Mouse (Mus musculus) embryonic facial prominence, embryonic 15.5 days (tissue): ENCODE measurements around the gene Tvp23b. TPM values are rescaled to one million over a fixed set of nuclear protein-coding genes. Genes with fewer than 3 reads are reported as not detected.

Experiments
- ATAC-seq: fragments of 200-750 bp; cut with Nextera tagmentation; 2 replicates; pipeline ENCODE4 v1.8.0; 2017; ENCODE audit warnings: low read depth, moderate TSS enrichment; ENCODE audit not compliant: insufficient number of reproducible peaks, low FRiP score, low TSS enrichment
- H3K27ac ChIP-seq: fragments of 300-500 bp; sonication (generic); replicated peaks from 2 replicates; pipeline ENCODE4 v1.5.1; 2015; ENCODE audit warnings: mild to moderate bottlenecking, inconsistent platforms
- H3K27me3 ChIP-seq: fragments of 300-500 bp; sonication (generic); 2 replicates; pipeline ENCODE4 v1.6.1; 2015; ENCODE audit warnings: inconsistent platforms
- H3K36me3 ChIP-seq: fragments of 300-500 bp; sonication (generic); 2 replicates; pipeline ENCODE4 v1.6.1; 2015; ENCODE audit warnings: mild to moderate bottlenecking, inconsistent platforms
- H3K4me1 ChIP-seq: fragments of 300-500 bp; sonication (generic); 2 replicates; pipeline ENCODE4 v1.6.1; 2015; ENCODE audit warnings: inconsistent platforms
- H3K4me2 ChIP-seq: fragments of 300-500 bp; sonication (generic); replicated peaks from 2 replicates; pipeline ENCODE4 v1.6.1; 2015; ENCODE audit warnings: mild to moderate bottlenecking, inconsistent platforms
- H3K4me3 ChIP-seq: fragments of 300-500 bp; sonication (generic); replicated peaks from 2 replicates; pipeline ENCODE4 v1.5.1; 2015; ENCODE audit warnings: mild to moderate bottlenecking, inconsistent platforms
- H3K9ac ChIP-seq: fragments of 300-500 bp; sonication (generic); 2 replicates; pipeline ENCODE4 v1.6.1; 2015; ENCODE audit warnings: inconsistent platforms
- H3K9me3 ChIP-seq: fragments of 300-500 bp; sonication (generic); replicated peaks from 2 replicates; pipeline ENCODE4 v1.6.1; 2016; ENCODE audit warnings: inconsistent platforms
- WGBS: fragments of 180-500 bp; shearing (Covaris S2); methylation state at CpG from one replicate; pipeline ENCODE4 v1.1.7; 2015; 5-methylcytosine and 5-hydroxymethylcytosine counted together
- polyA plus RNA-seq: library from polyadenylated mRNA; unstranded; fragments of >200 nt; fragmentation: Nextera tagmentation; extraction: Ambion mirVana; gene quantifications from 2 replicates; pipeline ENCODE4 v1.2.1, GENCODE M21; 2015

Gene Tvp23b
- polyA plus RNA-seq, 1 experiment from 2014 or later: 79.9 TPM

DNA sequence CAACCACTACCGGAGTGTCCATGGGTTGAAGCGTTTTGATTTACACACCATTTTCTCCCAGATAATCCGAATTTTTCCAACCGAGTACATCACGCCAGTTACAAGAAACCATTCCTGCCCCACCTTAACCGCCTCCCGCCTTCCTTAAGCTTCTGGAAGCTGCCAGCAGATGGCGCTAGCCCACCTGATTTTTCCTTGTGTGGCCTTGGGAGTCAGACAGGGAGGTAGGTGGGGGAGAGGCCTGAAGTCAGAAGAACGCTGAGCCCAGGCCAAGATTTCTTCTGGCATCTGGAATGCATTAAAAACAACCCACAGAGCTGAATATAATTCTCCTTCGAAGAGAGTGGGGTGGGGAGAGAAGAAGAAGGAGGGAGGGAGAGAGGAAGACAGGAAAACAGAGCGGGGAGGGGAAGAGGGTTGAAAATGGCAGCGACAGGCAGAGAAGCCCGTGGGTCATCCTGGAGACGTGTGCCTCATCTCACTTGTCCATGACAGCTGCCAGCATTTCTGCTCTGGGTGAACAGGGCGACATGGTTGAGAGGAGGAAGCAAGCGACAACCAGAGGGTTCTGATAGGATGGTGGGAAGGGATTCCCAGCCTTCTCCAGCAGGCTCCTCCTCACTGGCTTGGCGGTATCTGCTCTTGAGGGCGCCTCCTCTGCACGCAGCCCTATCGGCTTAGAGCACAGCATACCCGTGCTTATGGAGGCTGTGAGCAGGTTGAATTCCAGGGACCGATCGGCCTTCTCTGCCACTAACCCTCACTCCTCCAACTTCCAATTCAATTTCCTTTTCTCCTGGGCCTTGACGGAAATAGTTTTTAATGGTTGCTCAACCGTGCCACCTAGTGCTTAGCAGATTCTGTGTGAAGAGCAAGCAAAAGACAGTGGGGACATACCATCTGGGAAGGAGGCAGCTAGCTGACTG, 42.1 kb downstream of the Tvp23b start:
- ATAC-seq: peak; percentile 93
- Histone ChIP-seq H3K4me2 (peak overlapping the region; percentile 48), H3K27ac (peak overlapping the region; percentile 95), H3K4me3 (peak overlapping the region; percentile 31), H3K4me1 (peaks cover 22% of the 10 kb centered on the region), H3K9ac (no peak overlapping the region), H3K9me3 (no peaks in the 10 kb centered on the region), H3K36me3 (no peaks in the 10 kb centered on the region), H3K27me3 (no peaks in the 10 kb centered on the region; the same call in 1 of the 2 replicates)
- 9% methylated on average over 25 of the region's 25 CpGs for WGBS

DNA sequence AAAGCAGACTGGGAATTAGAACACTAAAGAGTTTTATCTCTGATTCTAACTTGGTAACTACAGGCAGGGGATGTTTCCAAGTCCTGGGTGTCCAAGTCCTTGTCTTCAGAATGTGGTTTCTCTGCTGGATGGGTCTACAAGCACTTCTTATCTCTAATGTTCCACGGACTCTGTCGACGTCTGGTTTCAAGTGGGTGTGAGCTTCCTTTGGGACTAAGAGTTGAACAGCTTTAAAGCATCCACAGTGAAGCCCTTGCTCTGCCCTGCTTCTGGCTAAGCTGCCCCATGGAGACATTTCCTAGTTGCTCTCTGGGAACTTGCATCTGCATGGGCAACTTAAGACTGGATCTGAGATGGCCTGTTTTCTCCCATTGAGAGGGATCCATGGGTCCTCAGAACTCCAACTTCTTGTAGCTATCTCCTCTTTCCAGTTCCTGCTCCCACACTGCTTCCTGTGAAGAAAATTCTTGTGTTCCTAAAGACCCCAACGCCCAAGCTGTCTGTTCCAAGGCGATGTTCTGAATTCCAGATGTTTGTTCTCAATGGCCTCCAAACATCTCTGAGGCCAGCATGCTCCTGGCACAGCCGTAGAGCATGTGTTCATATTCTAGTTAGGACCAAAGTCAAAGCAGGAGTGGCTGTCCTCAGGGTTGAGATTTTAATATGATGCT, 45.0 kb downstream of the Tvp23b start:
- H3K27me3 ChIP-seq: no peaks in the 10 kb centered on the region; the same call in 1 of the 2 replicates
- H3K4me3 ChIP-seq: no peak overlapping the region
- 0 out of 2 replicates have a peak overlapping the region, but pooled peaks have one; percentile 34 for H3K27ac ChIP-seq
- ATAC-seq: no peak
- H3K9me3 ChIP-seq: no peaks in the 10 kb centered on the region
- peaks cover 19% of the 10 kb centered on the region for H3K4me1 ChIP-seq
- no peaks in the 10 kb centered on the region for H3K36me3 ChIP-seq
- WGBS: 64% methylated on average over 6 of the region's 6 CpGs
- no peak overlapping the region for H3K9ac ChIP-seq
- no peak overlapping the region for H3K4me2 ChIP-seq

DNA sequence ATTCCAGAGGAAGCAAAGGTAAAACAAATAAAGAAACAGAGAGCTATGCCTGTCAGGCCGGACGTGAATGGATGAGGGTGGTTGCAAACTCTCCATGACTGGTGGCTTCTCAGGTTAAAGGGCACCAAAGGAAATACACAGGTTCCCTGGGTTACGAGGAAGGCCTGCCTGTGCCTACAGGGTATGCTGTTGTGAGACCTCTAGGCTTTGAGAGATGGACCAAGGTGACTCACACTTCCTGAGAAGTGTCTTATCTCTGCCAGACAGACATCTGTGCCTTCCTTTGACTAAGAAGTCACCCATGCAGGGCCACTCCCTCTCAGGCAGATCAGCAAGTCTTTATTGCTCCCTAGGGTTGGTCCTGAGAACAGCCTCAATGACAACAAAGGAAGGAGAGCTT, 50.5 kb downstream of the Tvp23b start:
- ATAC-seq: no peak
- WGBS: 68% methylated on average over 3 of the region's 3 CpGs

GRCm38 (mm10) chr11:62930574-62930973, 51.3 kb downstream of the Tvp23b start:
- H3K4me2 ChIP-seq: no peak overlapping the region
- no peaks in the 10 kb centered on the region for H3K9me3 ChIP-seq
- H3K4me1 ChIP-seq: no peaks in the 10 kb centered on the region
- H3K27ac ChIP-seq: no peak overlapping the region
- no peak for ATAC-seq
- no peak overlapping the region for H3K9ac ChIP-seq
- H3K36me3 ChIP-seq: no peaks in the 10 kb centered on the region
- H3K4me3 ChIP-seq: no peak overlapping the region
- 83% methylated on average over 4 of the region's 4 CpGs for WGBS
- H3K27me3 ChIP-seq: no peaks in the 10 kb centered on the region

More for the DNA sequence above, 50.5 kb downstream of the Tvp23b start:
- no peaks in the 10 kb centered on the region for H3K4me1 ChIP-seq
- no peak overlapping the region for H3K9ac ChIP-seq
- H3K36me3 ChIP-seq: no peaks in the 10 kb centered on the region
- no peak overlapping the region for H3K4me2 ChIP-seq
- no peak overlapping the region for H3K27ac ChIP-seq
- H3K9me3 ChIP-seq: no peaks in the 10 kb centered on the region
- no peak overlapping the region for H3K4me3 ChIP-seq
- H3K27me3 ChIP-seq: no peaks in the 10 kb centered on the region

GRCm38 (mm10) chr11:62931141-62931540, 51.9 kb downstream of the Tvp23b start:
- H3K9me3 ChIP-seq: no peaks in the 10 kb centered on the region
- H3K4me3 ChIP-seq: no peak overlapping the region
- H3K9ac ChIP-seq: no peak overlapping the region
- no peaks in the 10 kb centered on the region for H3K27me3 ChIP-seq
- 71% methylated on average over 5 of the region's 5 CpGs for WGBS
- no peak for ATAC-seq
- H3K36me3 ChIP-seq: no peaks in the 10 kb centered on the region
- H3K4me2 ChIP-seq: no peak overlapping the region
- no peak overlapping the region for H3K27ac ChIP-seq
- no peaks in the 10 kb centered on the region for H3K4me1 ChIP-seq

GRCm38 (mm10) chr11:62933099-62933498, 53.8 kb downstream of the Tvp23b start:
- H3K4me2 ChIP-seq: no peak overlapping the region
- ATAC-seq: no peak
- no peaks in the 10 kb centered on the region for H3K4me1 ChIP-seq
- no peaks in the 10 kb centered on the region for H3K9me3 ChIP-seq
- H3K27ac ChIP-seq: no peak overlapping the region
- WGBS: 88% methylated on average over 9 of the region's 9 CpGs
- no peak overlapping the region for H3K4me3 ChIP-seq
- H3K36me3 ChIP-seq: no peaks in the 10 kb centered on the region
- H3K9ac ChIP-seq: no peak overlapping the region
- no peaks in the 10 kb centered on the region for H3K27me3 ChIP-seq

- H3K27ac ChIP-seq: no peak overlapping the region
- H3K9me3 ChIP-seq: no peaks in the 10 kb centered on the region
- no peak overlapping the region for H3K4me3 ChIP-seq
- no peak for ATAC-seq
- H3K36me3 ChIP-seq: no peaks in the 10 kb centered on the region
- no peaks in the 10 kb centered on the region for H3K4me1 ChIP-seq
- no peaks in the 10 kb centered on the region for H3K27me3 ChIP-seq
- 74% methylated on average over 11 of the region's 11 CpGs for WGBS
- H3K9ac ChIP-seq: no peak overlapping the region
- H3K4me2 ChIP-seq: no peak overlapping the region
Observed at GRCm38 (mm10) chr11:62934795-62935514, 55.7 kb downstream of the Tvp23b start.

DNA sequence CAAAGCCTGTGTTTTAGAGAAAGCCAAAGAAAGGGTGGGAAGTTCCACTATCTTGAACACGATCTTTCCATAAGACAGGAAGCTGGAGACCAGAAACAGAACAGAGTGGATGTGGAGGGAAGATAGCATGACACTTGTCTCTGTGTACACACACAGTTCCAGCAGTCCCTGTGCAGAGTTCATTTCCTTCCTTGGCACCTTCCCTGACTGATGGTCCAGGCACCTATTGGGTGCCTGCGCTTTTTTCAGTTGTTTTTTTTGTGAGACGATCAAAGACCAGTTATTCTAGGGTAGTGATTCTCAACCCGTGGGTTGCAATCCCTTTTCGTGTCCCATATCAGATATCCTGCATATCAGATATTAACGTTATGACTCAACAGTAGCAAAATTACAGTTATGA, 58.7 kb downstream of the Tvp23b start:
- H3K27me3 ChIP-seq: no peaks in the 10 kb centered on the region
- no peaks in the 10 kb centered on the region for H3K36me3 ChIP-seq
- WGBS: 72% methylated on average over 6 of the region's 6 CpGs
- ATAC-seq: no peak
- no peak overlapping the region for H3K9ac ChIP-seq
- H3K27ac ChIP-seq: no peak overlapping the region
- no peaks in the 10 kb centered on the region for H3K9me3 ChIP-seq
- H3K4me1 ChIP-seq: no peaks in the 10 kb centered on the region
- H3K4me3 ChIP-seq: no peak overlapping the region
- no peak overlapping the region for H3K4me2 ChIP-seq

DNA sequence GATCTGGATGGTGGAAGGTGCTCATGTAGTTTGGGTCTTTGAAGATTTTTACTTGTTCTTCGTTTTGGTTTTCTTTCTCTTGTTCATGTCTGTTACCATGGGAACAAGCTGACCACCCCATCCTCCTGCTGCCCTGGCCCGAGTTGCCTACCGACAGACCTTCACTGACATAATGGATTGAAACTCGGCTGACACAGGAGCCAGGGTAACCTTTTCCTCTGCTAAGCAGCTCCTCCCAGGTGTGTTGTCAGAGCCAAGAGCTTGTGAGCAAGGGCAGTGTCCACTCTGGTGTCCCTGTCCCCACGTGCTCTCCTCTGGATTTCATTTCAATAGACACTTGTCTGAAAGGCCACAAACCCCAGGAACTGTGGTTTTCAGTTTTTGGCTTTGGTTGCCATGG, 59.7 kb downstream of the Tvp23b start:
- H3K27ac ChIP-seq: no peak overlapping the region
- no peaks in the 10 kb centered on the region for H3K4me1 ChIP-seq
- H3K27me3 ChIP-seq: no peaks in the 10 kb centered on the region
- H3K4me3 ChIP-seq: no peak overlapping the region
- H3K36me3 ChIP-seq: no peaks in the 10 kb centered on the region
- H3K9me3 ChIP-seq: no peaks in the 10 kb centered on the region
- H3K4me2 ChIP-seq: no peak overlapping the region
- H3K9ac ChIP-seq: no peak overlapping the region
- no peak for ATAC-seq
- 82% methylated on average over 5 of the region's 5 CpGs for WGBS

- Histone ChIP-seq H3K4me1 (no peaks in the 10 kb centered on the region), H3K9ac (no peak overlapping the region), H3K4me2 (no peak overlapping the region), H3K36me3 (no peaks in the 10 kb centered on the region), H3K27ac (no peak overlapping the region), H3K4me3 (no peak overlapping the region), H3K27me3 (no peaks in the 10 kb centered on the region), H3K9me3 (no peaks in the 10 kb centered on the region)
- WGBS: 85% methylated on average over 3 of the region's 3 CpGs
- ATAC-seq: no peak
Observed at GRCm38 (mm10) chr11:62940176-62940575, 60.9 kb downstream of the Tvp23b start.

- H3K4me2 ChIP-seq: no peak overlapping the region
- no peak overlapping the region for H3K27ac ChIP-seq
- WGBS: 49% methylated on average over 6 of the region's 6 CpGs
- ATAC-seq: no peak
- H3K9ac ChIP-seq: no peak overlapping the region
- no peaks in the 10 kb centered on the region for H3K9me3 ChIP-seq
- no peaks in the 10 kb centered on the region for H3K4me1 ChIP-seq
- no peak overlapping the region for H3K4me3 ChIP-seq
- H3K36me3 ChIP-seq: no peaks in the 10 kb centered on the region
- H3K27me3 ChIP-seq: no peaks in the 10 kb centered on the region
Observed at GRCm38 (mm10) chr11:62943538-62943937, 64.3 kb downstream of the Tvp23b start.
